Mouse (Mus musculus) olfactory bulb, adult 2 months (tissue): Measurements from ENCODE around the gene Pde8b.

ENCODE experiments used
- CTCF ChIP-seq: fragments of 200-500 bp; IDR thresholded peaks from 2 replicates; pipeline ENCODE4 v1.5.1; 2012; ENCODE audit warnings: low read depth, mild to moderate bottlenecking, low read length, moderate library complexity; ENCODE audit not compliant: insufficient read depth
- POLR2A ChIP-seq: fragments of 200-500 bp; IDR thresholded peaks from 2 replicates; pipeline ENCODE4 v1.6.1; 2012; ENCODE audit warnings: mild to moderate bottlenecking, low read depth, low read length, moderate library complexity; ENCODE audit not compliant: insufficient read depth

- no peak for TF ChIP-seq POLR2A
- TF ChIP-seq CTCF: no peak
Measured at GRCm38 (mm10) chr13:95135326-95136150, 114.6 kb downstream of the Pde8b start.
